Mouse (Mus musculus) midbrain, embryonic 11.5 days (tissue): ENCODE data around the gene Gpat2. TPM values are rescaled to one million over a fixed set of nuclear protein-coding genes. Genes with fewer than 3 reads are reported as not detected.

Source experiments
- ATAC-seq: fragments of 200-750 bp; cut with Nextera tagmentation; 2 replicates; pipeline ENCODE4 v1.8.0; 2017; ENCODE audit warnings: moderate TSS enrichment, moderate library complexity; ENCODE audit not compliant: low FRiP score
- DNase-seq: peaks from one replicate; pipeline ENCODE4 v3.0.0; 2015; ENCODE audit warnings: low spot score; ENCODE audit errors: missing footprints
- H3K27ac ChIP-seq: fragments of 300-500 bp; sonication (generic); 2 replicates; pipeline ENCODE4 v1.5.1; 2014; ENCODE audit warnings: low read depth, low read length
- H3K27me3 ChIP-seq: fragments of 300-500 bp; sonication (generic); 2 replicates; pipeline ENCODE4 v1.6.1; 2014; ENCODE audit warnings: mild to moderate bottlenecking, low read length, moderate library complexity, mixed read lengths; ENCODE audit not compliant: control insufficient read depth, insufficient read depth
- H3K36me3 ChIP-seq: fragments of 300-500 bp; sonication (generic); 2 replicates; pipeline ENCODE4 v1.6.1; 2014; ENCODE audit warnings: mild to moderate bottlenecking, low read length, moderate library complexity, mixed read lengths; ENCODE audit not compliant: control insufficient read depth, insufficient read depth
- H3K4me1 ChIP-seq: fragments of 300-500 bp; sonication (generic); 2 replicates; pipeline ENCODE4 v1.6.1; 2014; ENCODE audit warnings: low read length; ENCODE audit not compliant: control insufficient read depth, insufficient read depth
- H3K4me2 ChIP-seq: fragments of 300-500 bp; sonication (generic); 2 replicates; pipeline ENCODE4 v1.6.1; 2014; ENCODE audit warnings: mild to moderate bottlenecking, moderate library complexity
- H3K4me3 ChIP-seq: fragments of 300-500 bp; sonication (generic); 2 replicates; pipeline ENCODE4 v1.5.1; 2014; ENCODE audit warnings: low read depth, low read length
- H3K9ac ChIP-seq: fragments of 300-500 bp; sonication (generic); 2 replicates; pipeline ENCODE4 v1.6.1; 2014; ENCODE audit warnings: low read length
- H3K9me3 ChIP-seq: fragments of 300-500 bp; sonication (generic); 2 replicates; pipeline ENCODE4 v1.6.1; 2016; ENCODE audit warnings: low read length; ENCODE audit not compliant: control insufficient read depth
- WGBS: fragments of 180-500 bp; shearing (Covaris S2); extraction: QIAGEN DNeasy Blood & Tissue Kit; methylation state at CpG from one replicate; pipeline ENCODE4 v1.1.7; 2014; 5-methylcytosine and 5-hydroxymethylcytosine counted together
- polyA plus RNA-seq: library from polyadenylated mRNA; unstranded; fragments of >200 nt; fragmentation: Nextera tagmentation; extraction: Ambion mirVana; gene quantifications from 2 replicates; pipeline ENCODE4 v1.2.1, GENCODE M21; 2014

Gene Gpat2
- 0.16 and 0.37 TPM in 2 replicates for polyA plus RNA-seq

DNA sequence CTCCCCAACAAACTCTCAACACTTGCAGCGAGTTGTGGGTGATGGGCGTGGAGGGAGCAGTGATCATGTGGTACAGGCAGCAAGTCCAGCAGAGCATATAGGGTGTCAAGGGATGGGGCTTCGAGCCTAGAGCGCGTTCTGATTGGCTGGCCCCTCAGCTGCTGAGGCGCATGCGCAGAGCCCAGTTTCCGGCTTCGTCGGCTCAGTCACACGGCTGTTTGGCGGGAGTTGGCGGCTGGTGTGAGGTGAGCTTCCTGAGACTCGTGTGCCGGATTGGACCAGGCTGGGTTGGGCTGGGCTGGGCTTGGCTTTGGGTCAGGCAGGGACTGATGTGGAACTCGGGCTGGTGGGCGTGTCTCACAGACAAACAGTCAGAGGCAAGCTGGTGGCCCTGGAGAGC, at the start of gene Gpat2:
Gpat2 (plus strand) TSS at position 223 of the 400 bp plus-strand sequence.
- Histone ChIP-seq H3K27me3 (no peaks in the 10 kb centered on the region), H3K27ac (no peak within 1 kb of the TSS), H3K9ac (no peak within 1 kb of the TSS), H3K4me2 (no peak within 1 kb of the TSS), H3K36me3 (no peaks in the 10 kb centered on the region), H3K4me3 (no peak within 1 kb of the TSS), H3K9me3 (peaks cover 3% of the 10 kb centered on the region; the same call in 1 of the 2 replicates), H3K4me1 (no peaks in the 10 kb centered on the region)
- DNase-seq: no peak
- no peak for ATAC-seq
- 82% methylated on average over 17 of the region's 17 CpGs for WGBS

DNA sequence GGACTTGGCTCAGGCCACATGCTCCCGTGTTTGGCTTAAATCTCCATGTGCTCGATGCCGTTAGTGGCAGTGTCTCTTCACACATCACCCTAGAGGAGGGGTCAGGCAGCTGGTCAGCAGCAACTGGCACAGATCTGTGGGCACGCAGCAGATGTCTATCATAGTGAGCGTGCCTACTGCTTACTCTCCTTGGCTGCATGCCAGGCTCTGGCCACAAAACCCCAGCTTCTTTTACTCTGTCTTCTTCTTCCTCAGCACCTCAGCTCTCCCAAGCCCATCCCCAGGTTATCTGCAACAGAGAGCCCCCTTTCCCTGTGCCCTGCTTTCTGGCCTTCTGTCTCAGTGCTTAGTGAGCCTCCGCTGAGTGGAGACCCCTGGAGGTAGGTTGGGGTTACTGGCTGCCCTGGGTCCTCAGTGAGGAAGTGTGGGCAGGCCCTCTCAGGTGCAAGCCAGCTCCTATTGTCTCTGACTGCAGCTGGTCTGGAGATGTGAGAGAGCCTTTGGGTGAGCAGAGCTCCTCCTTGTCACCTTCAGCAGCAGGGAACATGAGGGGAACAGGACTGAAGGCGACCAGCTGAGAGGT, 49.1 kb upstream of the Gpat2 start:
- H3K9me3 ChIP-seq: no peaks in the 10 kb centered on the region
- H3K27me3 ChIP-seq: no peaks in the 10 kb centered on the region
- no peak overlapping the region for H3K9ac ChIP-seq
- H3K36me3 ChIP-seq: no peaks in the 10 kb centered on the region
- DNase-seq (no peak), ATAC-seq (no peak)
- H3K4me3 ChIP-seq: no peak overlapping the region
- peaks cover 7% of the 10 kb centered on the region; the same call in 1 of the 2 replicates for H3K4me1 ChIP-seq
- no peak overlapping the region for H3K4me2 ChIP-seq
- no peak overlapping the region for H3K27ac ChIP-seq
- WGBS: 53% methylated on average over 7 of the region's 7 CpGs

- Histone ChIP-seq H3K27me3 (no peaks in the 10 kb centered on the region), H3K4me3 (no peak overlapping the region), H3K9me3 (no peaks in the 10 kb centered on the region), H3K4me2 (no peak overlapping the region), H3K36me3 (no peaks in the 10 kb centered on the region), H3K4me1 (peaks cover 7% of the 10 kb centered on the region; the same call in 1 of the 2 replicates), H3K9ac (no peak overlapping the region), H3K27ac (no peak overlapping the region)
- DNase-seq (no peak), ATAC-seq (no peak)
- WGBS: 83% methylated on average over 6 of the region's 6 CpGs
Observed at GRCm38 (mm10) chr2:127376423-127377051, 48.5 kb upstream of the Gpat2 start.

DNA sequence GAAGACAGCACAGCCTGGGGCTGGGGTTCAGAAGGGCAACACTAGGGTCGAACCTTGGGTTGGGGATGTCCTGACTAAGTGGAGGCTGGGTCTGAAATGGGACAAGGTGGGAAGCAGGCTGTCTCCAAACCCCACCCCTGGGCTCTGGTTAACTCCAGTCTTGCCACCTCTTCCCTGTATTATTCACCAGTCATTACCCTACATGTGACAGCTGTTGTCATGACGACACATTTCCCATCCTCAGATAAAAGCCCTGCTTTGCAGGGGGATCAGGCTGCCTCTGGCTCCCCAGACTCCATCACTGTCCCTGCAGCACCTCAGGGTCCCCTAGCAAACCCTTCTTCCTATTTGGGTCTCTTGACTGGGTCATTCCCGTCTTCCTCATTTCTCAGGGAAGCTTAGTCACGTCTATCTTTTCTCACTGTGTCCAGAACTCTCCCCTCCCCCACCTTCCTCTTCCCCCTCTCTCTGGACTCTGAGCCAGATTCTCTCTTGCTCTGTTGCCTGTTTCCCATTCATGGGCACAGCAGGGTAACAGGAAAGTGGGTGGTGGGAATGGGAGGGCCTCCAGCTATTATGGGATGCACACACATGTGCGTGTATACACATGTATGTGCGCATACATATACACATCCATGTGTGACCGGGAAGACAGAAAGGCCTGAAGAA, 46.9 kb upstream of the Gpat2 start:
- Histone ChIP-seq H3K4me2 (no peak overlapping the region), H3K27ac (no peak overlapping the region), H3K36me3 (no peaks in the 10 kb centered on the region), H3K27me3 (no peaks in the 10 kb centered on the region), H3K9ac (no peak overlapping the region), H3K9me3 (no peaks in the 10 kb centered on the region), H3K4me3 (no peak overlapping the region), H3K4me1 (peaks cover 7% of the 10 kb centered on the region; the same call in 1 of the 2 replicates)
- WGBS: 66% methylated on average over 7 of the region's 7 CpGs
- DNase-seq (peak; percentile 82), ATAC-seq (peak; percentile 61)

DNA sequence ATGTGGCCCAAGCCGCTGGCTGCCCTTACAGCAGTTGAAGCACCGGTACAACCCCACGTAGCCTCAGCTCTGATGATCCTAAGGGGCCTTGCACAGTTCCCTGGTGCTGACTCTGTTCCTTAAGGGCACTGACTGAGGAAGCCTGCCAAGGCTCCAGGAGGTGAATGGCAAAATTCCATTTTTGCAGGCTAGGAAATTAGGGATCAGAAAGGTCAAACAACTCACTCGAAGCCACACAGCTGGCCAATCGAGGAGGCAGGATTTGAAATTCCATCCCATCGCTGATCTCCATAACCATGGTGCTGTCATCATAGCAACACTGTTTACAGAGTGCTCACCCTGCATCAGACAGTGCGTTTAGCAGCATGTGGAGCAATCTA, 46.4 kb upstream of the Gpat2 start:
- Histone ChIP-seq H3K4me1 (peaks cover 7% of the 10 kb centered on the region; the same call in 1 of the 2 replicates), H3K27me3 (no peaks in the 10 kb centered on the region), H3K4me2 (no peak overlapping the region), H3K9ac (no peak overlapping the region), H3K36me3 (no peaks in the 10 kb centered on the region), H3K27ac (no peak overlapping the region), H3K9me3 (no peaks in the 10 kb centered on the region), H3K4me3 (no peak overlapping the region)
- ATAC-seq (no peak), DNase-seq (peak; percentile 73)
- 80% methylated on average over 7 of the region's 7 CpGs for WGBS

- no peaks in the 10 kb centered on the region for H3K36me3 ChIP-seq
- H3K27me3 ChIP-seq: no peaks in the 10 kb centered on the region
- H3K4me1 ChIP-seq: peaks cover 7% of the 10 kb centered on the region; the same call in 1 of the 2 replicates
- no peak for ATAC-seq
- no peak for DNase-seq
- H3K9ac ChIP-seq: no peak overlapping the region
- WGBS: 73% methylated on average over 3 of the region's 3 CpGs
- H3K4me2 ChIP-seq: no peak overlapping the region
- no peak overlapping the region for H3K27ac ChIP-seq
- no peak overlapping the region for H3K4me3 ChIP-seq
- H3K9me3 ChIP-seq: no peaks in the 10 kb centered on the region
Observed at GRCm38 (mm10) chr2:127379250-127379649, 45.7 kb upstream of the Gpat2 start.

- H3K9ac ChIP-seq: no peak overlapping the region
- H3K9me3 ChIP-seq: no peaks in the 10 kb centered on the region
- no peaks in the 10 kb centered on the region for H3K27me3 ChIP-seq
- H3K4me3 ChIP-seq: no peak overlapping the region
- H3K36me3 ChIP-seq: no peaks in the 10 kb centered on the region
- no peak for DNase-seq
- WGBS: 69% methylated on average over 7 of the region's 7 CpGs
- no peak overlapping the region for H3K27ac ChIP-seq
- H3K4me2 ChIP-seq: no peak overlapping the region
- no peaks in the 10 kb centered on the region for H3K4me1 ChIP-seq
- ATAC-seq: no peak
Observed at GRCm38 (mm10) chr2:127383881-127384280, 41.1 kb upstream of the Gpat2 start.

GRCm38 (mm10) chr2:127387521-127387920, 37.5 kb upstream of the Gpat2 start:
- no peaks in the 10 kb centered on the region for H3K4me1 ChIP-seq
- H3K27me3 ChIP-seq: no peaks in the 10 kb centered on the region
- WGBS: 84% methylated on average over 2 of the region's 2 CpGs
- no peak for ATAC-seq
- no peak for DNase-seq
- H3K4me3 ChIP-seq: no peak overlapping the region
- no peaks in the 10 kb centered on the region for H3K36me3 ChIP-seq
- H3K4me2 ChIP-seq: no peak overlapping the region
- H3K9ac ChIP-seq: no peak overlapping the region
- no peaks in the 10 kb centered on the region for H3K9me3 ChIP-seq
- no peak overlapping the region for H3K27ac ChIP-seq

GRCm38 (mm10) chr2:127390352-127390751, 34.6 kb upstream of the Gpat2 start:
- no peaks in the 10 kb centered on the region for H3K4me1 ChIP-seq
- H3K36me3 ChIP-seq: no peaks in the 10 kb centered on the region
- DNase-seq (no peak), ATAC-seq (no peak)
- no peak overlapping the region for H3K4me2 ChIP-seq
- no peak overlapping the region for H3K4me3 ChIP-seq
- 92% methylated on average over 3 of the region's 3 CpGs for WGBS
- H3K27ac ChIP-seq: no peak overlapping the region
- no peaks in the 10 kb centered on the region for H3K9me3 ChIP-seq
- H3K9ac ChIP-seq: no peak overlapping the region
- H3K27me3 ChIP-seq: no peaks in the 10 kb centered on the region
